Mouse (Mus musculus): ENCODE measurements at regions not wholly inside any gene's neighbourhood (a gene's known extent, or its start where the extent isn't known, plus 50 kb on each side); places are given as distances from the start of the nearest gene placed in this dataset.

DNA sequence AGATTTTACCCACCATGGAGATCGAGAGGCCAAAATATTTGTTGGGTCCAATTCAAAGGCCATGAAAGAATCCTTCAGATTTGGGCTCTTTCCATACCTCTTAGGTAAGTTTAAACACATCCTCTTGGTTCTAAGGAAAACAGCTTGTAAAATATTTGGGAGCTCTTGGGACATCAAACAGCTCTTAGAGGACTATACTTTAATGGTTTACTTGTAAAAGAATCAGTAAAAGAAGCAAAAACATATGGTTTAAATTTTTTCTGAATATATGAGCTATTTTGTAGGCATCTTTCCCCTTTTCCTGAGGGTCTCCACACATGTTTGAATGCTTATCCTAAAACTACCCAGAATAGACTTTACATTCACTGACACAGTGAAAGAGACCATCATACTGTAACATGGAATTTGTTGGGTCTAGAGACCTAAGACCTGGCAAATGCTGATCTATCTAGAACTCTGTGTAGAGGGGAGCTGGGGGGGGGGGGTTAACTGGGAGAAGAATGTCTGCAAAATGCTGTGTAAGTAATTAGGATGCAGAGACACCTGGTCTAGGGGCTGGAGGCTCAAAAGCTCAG is 140.3 kb upstream of the Tmem72 start:
- TF ChIP-seq CTCF (IDR thresholded peaks at IDR 0.05; ENCODE audit: low read depth, low read length) (no peak), POLR2A (IDR thresholded peaks at IDR 0.05; ENCODE audit: borderline replicate concordance, low read depth, low read length) (no peak)

Data from bone marrow macrophage, adult 2 months (primary cell).